In the genomic region with DNA sequence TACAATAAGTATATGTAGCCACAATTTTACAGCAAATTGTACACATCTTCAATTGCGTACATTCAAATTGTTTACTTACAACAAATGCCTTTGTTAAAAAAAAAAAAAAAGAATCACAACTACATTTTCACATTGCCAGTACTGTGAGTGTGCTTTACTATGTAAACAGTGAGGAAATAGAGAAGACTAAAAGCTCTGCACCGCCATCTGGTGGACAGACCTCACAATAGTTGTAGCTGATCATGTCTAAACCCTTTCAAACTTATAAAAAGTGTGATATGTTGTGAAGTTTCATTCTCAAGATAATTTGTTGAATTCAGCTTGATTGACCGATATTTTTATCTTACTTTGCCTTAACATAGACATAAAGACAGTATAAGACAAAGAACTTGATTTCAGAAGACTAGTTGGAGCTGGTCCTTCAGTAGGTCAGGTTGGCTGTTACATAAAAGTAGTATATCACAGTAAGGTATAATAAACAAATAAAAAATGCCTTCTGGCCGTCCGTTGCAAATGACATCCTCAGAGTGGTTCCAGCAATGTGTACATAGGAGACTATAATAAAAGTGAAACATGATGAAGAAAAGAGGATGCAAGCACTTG, we compare ENCODE assay signal across 9 mouse cellular contexts. TPM values are rescaled to one million over a fixed set of nuclear protein-coding genes. Genes with fewer than 3 reads are reported as not detected.
A peak's percentile ranks its signal among the peaks of the same experiment; 100 is the strongest.
DNase-seq lines count a peak whose midpoint lies in the region; ATAC-seq lines count a peak whose summit lies in the region.
"Had no signal": no experiment of that assay in that cellular context is flagged by ENCODE, and none has a peak within 500 bp of the region (broad histone marks: within the 10 kb centered on the region; RNA-seq: fewer than 3 reads in every experiment).

No protein-coding gene starts in this region.

- ATAC-seq in common myeloid progenitor, adult 5-6 weeks (replicated peaks; ENCODE audit: low read depth, poor library complexity, severe bottlenecking) = peak; percentile 96
- peak; percentile 86 for ATAC-seq in granulocyte monocyte progenitor cell, adult 5-6 weeks (replicated peaks; ENCODE audit: poor library complexity, severe bottlenecking)
- ATAC-seq in megakaryocyte, adult 5-6 weeks (ENCODE audit: poor library complexity, severe bottlenecking) = peak; percentile 80

- no peaks in the 10 kb centered on the region for H3K36me3 ChIP-seq in splenic B cell, adult 2 months (ENCODE audit: control insufficient read depth, insufficient read depth, low read length, poor library complexity, severe bottlenecking)
- H3K36me3 ChIP-seq: liver, embryonic 13.5 days had no signal

- peak; percentile 1 for DNase-seq in gastrocnemius, adult 18-20 months (ENCODE audit: low spot score)
- no peak for DNase-seq in gastrocnemius, adult 8-10 months (ENCODE audit: low spot score in 2 of 2)
- DNase-seq in MN1 (ENCODE audit: low spot score) = peak; percentile 60
- DNase-seq in layer of hippocampus, adult 9-10 months (ENCODE audit: low spot score) = peak; percentile 20
- DNase-seq in splenic B cell, adult 2 months (ENCODE audit: low read depth, low spot score) = peak; percentile 8
- DNase-seq: liver, embryonic 13.5 days had no signal

- no peaks in the 10 kb centered on the region for H3K27me3 ChIP-seq in splenic B cell, adult 2 months (ENCODE audit: control insufficient read depth, insufficient read depth, low read length, poor library complexity, severe bottlenecking)
- H3K27me3 ChIP-seq: liver, embryonic 13.5 days had no signal

RNA-seq across cellular contexts. Expression of a gene that starts 21.9 kb away (rescaled TPM):
- not detected for total RNA-seq in gastrocnemius, adult 18-20 months (2021)
- total RNA-seq in gastrocnemius, adult 8-10 months (2022) = not detected
- not detected in 2 replicates for total RNA-seq in common myeloid progenitor, adult 5-6 weeks (2017)
- total RNA-seq in granulocyte monocyte progenitor cell, adult 5-6 weeks (2014; fragmentation: Nextera tagmentation) = not detected in 2 replicates
- not detected in 2 replicates for total RNA-seq in granulocyte monocyte progenitor cell, adult 5-6 weeks (2017)
- not detected in 2 replicates for total RNA-seq in megakaryocyte, adult 5-6 weeks (2015)
- total RNA-seq in megakaryocyte, adult 5-6 weeks (2017) = not detected in 2 replicates

RNA-seq across cellular contexts. Expression of a gene that starts 22.2 kb away (rescaled TPM):
- not detected for total RNA-seq in gastrocnemius, adult 18-20 months (2021)
- not detected for total RNA-seq in gastrocnemius, adult 8-10 months (2022)
- not detected in 2 replicates for total RNA-seq in common myeloid progenitor, adult 5-6 weeks (2017)
- not detected in 2 replicates for total RNA-seq in granulocyte monocyte progenitor cell, adult 5-6 weeks (2014; fragmentation: Nextera tagmentation)
- total RNA-seq in granulocyte monocyte progenitor cell, adult 5-6 weeks (2017) = not detected in 2 replicates
- not detected in 2 replicates for total RNA-seq in megakaryocyte, adult 5-6 weeks (2015)
- total RNA-seq in megakaryocyte, adult 5-6 weeks (2017) = not detected in 2 replicates

RNA-seq across cellular contexts. Expression of a gene that starts 36.9 kb away (rescaled TPM):
- not detected for total RNA-seq in gastrocnemius, adult 18-20 months (2021)
- total RNA-seq in gastrocnemius, adult 8-10 months (2022) = not detected
- not detected in 2 replicates for total RNA-seq in common myeloid progenitor, adult 5-6 weeks (2017)
- not detected in 2 replicates for total RNA-seq in granulocyte monocyte progenitor cell, adult 5-6 weeks (2014; fragmentation: Nextera tagmentation)
- not detected in 2 replicates for total RNA-seq in granulocyte monocyte progenitor cell, adult 5-6 weeks (2017)
- not detected in 2 replicates for total RNA-seq in megakaryocyte, adult 5-6 weeks (2015)
- total RNA-seq in megakaryocyte, adult 5-6 weeks (2017) = not detected in 2 replicates

Comparison
In these comparisons a context has a peak if more than half of its experiments do, and no peak if none do; other contexts are left out.
1. DNase-seq: peak in gastrocnemius, adult 18-20 months (single experiment), MN1 (single experiment), layer of hippocampus, adult 9-10 months (single experiment) and splenic B cell, adult 2 months (single experiment); none in gastrocnemius, adult 8-10 months (0 of 2).
2. Peak in every context shown above with its lines, with median percentiles within 50 percentile points of each other: ATAC-seq.